Mouse (Mus musculus) urinary bladder, postnatal 36 days (tissue): ENCODE results near the gene Grhl3.

Experiments used
- DNase-seq, 2 experiments: peaks; one replicate each; pipeline ENCODE4 v3.0.0; 2022; ENCODE audit warnings: low spot score in 2 of 2, mixed read lengths in 1 of 2

Gene Grhl3

DNA sequence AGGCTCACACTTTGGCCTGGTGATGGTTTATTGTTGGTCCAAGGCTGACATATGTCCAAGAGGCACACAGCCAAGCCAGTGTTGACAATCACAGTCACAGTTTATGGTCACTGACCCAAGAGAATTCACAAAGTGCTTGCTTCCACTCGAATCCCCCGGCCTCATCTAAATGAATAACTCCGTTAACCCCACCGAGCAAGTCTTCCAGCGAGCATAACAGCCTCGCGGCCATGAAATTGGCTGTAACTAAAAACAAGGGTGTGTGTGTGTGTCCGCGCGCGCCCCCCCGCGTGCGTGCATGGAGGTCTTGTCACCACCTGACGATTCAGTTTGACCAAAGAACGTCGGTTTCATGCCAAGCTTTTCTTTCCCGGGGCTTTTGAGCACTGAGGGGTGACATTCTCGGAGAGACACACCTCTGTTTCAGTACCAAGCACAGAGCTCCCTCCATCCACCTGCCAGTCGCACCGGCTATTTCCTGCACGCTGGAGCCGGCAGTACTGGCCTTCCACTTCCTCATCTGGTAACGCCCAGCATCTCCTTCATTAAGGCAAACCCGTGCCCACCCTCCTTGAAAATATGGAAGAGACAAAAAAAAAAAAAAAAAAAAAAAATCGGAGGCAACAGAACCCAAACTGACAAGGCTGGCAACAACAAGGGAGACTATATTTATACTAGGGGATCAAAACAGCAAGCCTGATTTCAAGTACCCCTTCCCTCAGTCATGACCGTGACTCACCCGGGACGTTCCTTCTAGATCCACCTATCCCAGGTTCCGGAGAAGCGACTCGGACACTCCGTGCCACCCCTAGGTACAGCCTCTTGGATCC lies 79.5 kb downstream of the Grhl3 start:
- no peak for DNase-seq

DNA sequence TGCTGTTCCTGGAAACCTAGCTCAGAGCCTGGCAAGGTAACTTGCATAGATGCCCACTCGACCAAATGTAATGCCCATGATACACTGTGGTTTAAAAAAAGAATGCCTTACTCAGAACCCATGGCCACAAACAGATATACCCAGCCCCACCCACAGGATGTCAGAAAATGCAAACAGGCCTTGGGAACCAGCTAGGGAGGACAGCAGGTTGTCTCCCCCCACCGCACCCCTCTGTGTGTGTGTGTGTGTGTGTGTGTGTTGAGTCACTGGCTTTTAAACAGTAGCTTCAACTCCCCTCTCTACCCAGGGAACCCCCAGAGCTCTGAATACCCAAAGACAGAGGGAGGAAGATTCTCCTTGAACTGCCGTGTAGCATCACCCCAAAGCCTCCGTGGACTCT lies 80.2 kb downstream of the Grhl3 start:
- DNase-seq = no peak
